Mouse (Mus musculus) lung, postnatal 0 days (tissue): Measurements from ENCODE around the gene Ccdc148.

Experiments used
- CTCF ChIP-seq: IDR thresholded peaks from 2 replicates; pipeline ENCODE4 v1.5.1; 2016; ENCODE audit warnings: antibody characterized with exemption, mild to moderate bottlenecking
- EP300 ChIP-seq: IDR thresholded peaks from 2 replicates; pipeline ENCODE4 v1.6.1; 2016; ENCODE audit warnings: antibody characterized with exemption, mild to moderate bottlenecking, control low read depth

GRCm38 (mm10) chr2:59169572-59170207 lies 9.2 kb upstream of the Ccdc148 start:
- TF ChIP-seq CTCF: no peak
- no peak for TF ChIP-seq EP300
